Mouse (Mus musculus) liver, embryonic 14.5 days (tissue): ENCODE measurements at regions not wholly inside any gene's neighbourhood (a gene's known extent, or its start where the extent isn't known, plus 50 kb on each side); places are given as distances from the start of the nearest gene placed in this dataset.

Experiments
- ATAC-seq: fragments of 200-750 bp; cut with Nextera tagmentation; 2 replicates; pipeline ENCODE4 v1.8.0; 2017; ENCODE audit warnings: moderate number of reproducible peaks, mild to moderate bottlenecking, moderate library complexity; ENCODE audit not compliant: insufficient read depth
- DNase-seq, 3 experiments: peaks; one replicate each; pipeline ENCODE4 v3.0.0-alpha.2; 2012 to 2013; ENCODE audit warnings: low read depth in 3 of 3, low spot score in 3 of 3
- H3K27ac ChIP-seq: fragments of 300-500 bp; sonication (generic); 2 replicates; pipeline ENCODE4 v1.5.1; 2014; ENCODE audit warnings: moderate library complexity, mild to moderate bottlenecking, control low read depth, inconsistent platforms
- H3K27me3 ChIP-seq: fragments of 300-500 bp; sonication (generic); 2 replicates; pipeline ENCODE4 v1.6.1; 2014; ENCODE audit warnings: mild to moderate bottlenecking, low read length, moderate library complexity; ENCODE audit not compliant: control insufficient read depth, insufficient read depth
- H3K36me3 ChIP-seq: fragments of 300-500 bp; sonication (generic); replicated peaks from 2 replicates; pipeline ENCODE4 v1.6.1; 2014; ENCODE audit warnings: low read depth; ENCODE audit not compliant: control insufficient read depth, insufficient read depth
- H3K4me1 ChIP-seq, 2 experiments: fragments of 200-500 bp in 1 of 2; fragments of 300-500 bp in 1 of 2; sonication (generic) in 1 of 2; replicated peaks; 2 replicates each; pipeline ENCODE4 v1.6.1; 2012 to 2014; ENCODE audit warnings: antibody characterized with exemption in 1 of 2, inconsistent platforms in 1 of 2, low read length in 1 of 2; ENCODE audit not compliant: control insufficient read depth in 2 of 2, insufficient read depth in 2 of 2
- H3K4me2 ChIP-seq: fragments of 300-500 bp; sonication (generic); 2 replicates; pipeline ENCODE4 v1.6.1; 2014; ENCODE audit warnings: low read depth, mild to moderate bottlenecking, control low read depth, moderate library complexity
- H3K4me3 ChIP-seq, 2 experiments: fragments of 200-500 bp in 1 of 2; fragments of 300-500 bp in 1 of 2; sonication (generic) in 1 of 2; 2 replicates each; pipeline ENCODE4 v1.5.1; 2012 to 2014; ENCODE audit warnings: low read depth in 2 of 2, low read length in 2 of 2, mild to moderate bottlenecking in 2 of 2, control low read depth in 1 of 2, inconsistent platforms in 1 of 2, moderate library complexity in 1 of 2; ENCODE audit not compliant: insufficient read depth in 1 of 2
- H3K9ac ChIP-seq: fragments of 300-500 bp; sonication (generic); replicated peaks from 2 replicates; pipeline ENCODE4 v1.6.1; 2014; ENCODE audit warnings: mild to moderate bottlenecking, control low read depth, moderate library complexity
- H3K9me3 ChIP-seq: fragments of 300-500 bp; sonication (generic); 2 replicates; pipeline ENCODE4 v1.6.1; 2016; ENCODE audit warnings: low read length, mixed read lengths; ENCODE audit not compliant: control insufficient read depth
- CTCF ChIP-seq: IDR thresholded peaks from 2 replicates; pipeline ENCODE4 v1.5.1; 2016; ENCODE audit warnings: antibody characterized with exemption, low read depth, control low read depth
- EP300 ChIP-seq: IDR thresholded peaks from 2 replicates; pipeline ENCODE4 v1.6.1; 2016; ENCODE audit warnings: antibody characterized with exemption, low read depth
- WGBS: fragments of 180-500 bp; shearing (Covaris S2); extraction: QIAGEN DNeasy Blood & Tissue Kit; methylation state at CpG from one replicate; pipeline ENCODE4 v1.1.7; 2014; ENCODE audit not compliant: insufficient replicate concordance; 5-methylcytosine and 5-hydroxymethylcytosine counted together

- Histone ChIP-seq H3K4me2 (no peak overlapping the region), H3K9ac (no peak overlapping the region), H3K9me3 (no peaks in the 10 kb centered on the region), H3K4me3 (no peak overlapping the region), H3K27ac (no peak overlapping the region), H3K27me3 (no peaks in the 10 kb centered on the region), H3K36me3 (no peaks in the 10 kb centered on the region), H3K4me1 (no peaks in the 10 kb centered on the region)
- DNase-seq (no peak), ATAC-seq (no peak)
- WGBS = 70% methylated on average over 11 of the region's 11 CpGs
- TF ChIP-seq CTCF = no peak
- no peak for TF ChIP-seq EP300
Observed at GRCm38 (mm10) chr13:38756629-38757227, 97.9 kb upstream of the Eef1e1 start.

GRCm38 (mm10) chr13:38753722-38754121 is 94.9 kb upstream of the Eef1e1 start:
- ATAC-seq (no peak), DNase-seq (no peak)
- no peak overlapping the region for H3K4me3 ChIP-seq
- no peaks in the 10 kb centered on the region for H3K27me3 ChIP-seq
- H3K9ac ChIP-seq = no peak overlapping the region
- no peak overlapping the region for H3K27ac ChIP-seq
- H3K9me3 ChIP-seq = no peaks in the 10 kb centered on the region
- no peaks in the 10 kb centered on the region for H3K36me3 ChIP-seq
- TF ChIP-seq EP300 = no peak
- no peak for TF ChIP-seq CTCF
- 59% methylated on average over 4 of the region's 4 CpGs for WGBS
- no peaks in the 10 kb centered on the region for H3K4me1 ChIP-seq
- H3K4me2 ChIP-seq = no peak overlapping the region

GRCm38 (mm10) chr13:38751876-38752275 is 93.0 kb upstream of the Eef1e1 start:
- WGBS = 44% methylated on average over 1 of the region's 1 CpGs
- no peaks in the 10 kb centered on the region for H3K9me3 ChIP-seq
- H3K4me2 ChIP-seq = no peak overlapping the region
- no peak overlapping the region for H3K27ac ChIP-seq
- no peak for TF ChIP-seq EP300
- no peak for TF ChIP-seq CTCF
- no peaks in the 10 kb centered on the region for H3K36me3 ChIP-seq
- ATAC-seq (no peak), DNase-seq (no peak)
- H3K4me1 ChIP-seq = no peaks in the 10 kb centered on the region
- H3K27me3 ChIP-seq = no peaks in the 10 kb centered on the region
- no peak overlapping the region for H3K9ac ChIP-seq
- no peak overlapping the region for H3K4me3 ChIP-seq

- WGBS = 71% methylated on average over 8 of the region's 8 CpGs
Observed at GRCm38 (mm10) chr13:38740066-38740465, 81.2 kb upstream of the Eef1e1 start.

GRCm38 (mm10) chr13:38736361-38737035 is 77.6 kb upstream of the Eef1e1 start:
- H3K9me3 ChIP-seq = no peaks in the 10 kb centered on the region
- 68% methylated on average over 4 of the region's 4 CpGs for WGBS
- no peak overlapping the region for H3K4me2 ChIP-seq
- no peak for DNase-seq
- H3K36me3 ChIP-seq = no peaks in the 10 kb centered on the region
- H3K27me3 ChIP-seq = no peaks in the 10 kb centered on the region
- TF ChIP-seq CTCF (no peak), EP300 (no peak)
- H3K4me1 ChIP-seq = no peaks in the 10 kb centered on the region; a peak in 1 of 4 replicates
- H3K27ac ChIP-seq = no peak overlapping the region
- H3K4me3 ChIP-seq = no peak overlapping the region
- no peak overlapping the region for H3K9ac ChIP-seq
- no peak for ATAC-seq

More at GRCm38 (mm10) chr13:38740066-38740465, 81.2 kb upstream of the Eef1e1 start:
- H3K27ac ChIP-seq = no peak overlapping the region
- no peaks in the 10 kb centered on the region for H3K9me3 ChIP-seq
- no peaks in the 10 kb centered on the region for H3K27me3 ChIP-seq
- ATAC-seq = no peak
- H3K9ac ChIP-seq = no peak overlapping the region
- H3K4me3 ChIP-seq = no peak overlapping the region
- TF ChIP-seq CTCF (no peak), EP300 (no peak)
- no peaks in the 10 kb centered on the region; a peak in 1 of 4 replicates for H3K4me1 ChIP-seq
- DNase-seq = no peak
- H3K36me3 ChIP-seq = no peaks in the 10 kb centered on the region
- H3K4me2 ChIP-seq = no peak overlapping the region
